Mouse (Mus musculus) heart, embryonic 14.5 days (tissue): Measurements from ENCODE around the gene Gpx1. TPM values are rescaled to one million over a fixed set of nuclear protein-coding genes. Genes with fewer than 3 reads are reported as not detected.
"Not testable (repeated sequence)": the region's sequence is repeated elsewhere in the genome, so short reads cannot be mapped to it uniquely, and the experiment has no call there.

Experiments
- ATAC-seq: fragments of 200-750 bp; cut with Nextera tagmentation; 2 replicates; pipeline ENCODE4 v1.8.0; 2017; ENCODE audit warnings: low read depth, moderate TSS enrichment; ENCODE audit not compliant: insufficient number of reproducible peaks, insufficient read depth, low FRiP score
- H3K27ac ChIP-seq, 2 experiments: fragments of 200-500 bp in 1 of 2; fragments of 300-500 bp in 1 of 2; sonication (generic) in 1 of 2; replicated peaks in 1 of 2; 2 replicates each; pipeline ENCODE4 v1.5.1; 2012 to 2014; ENCODE audit warnings: low read depth in 2 of 2, low read length in 2 of 2, control low read depth in 1 of 2, mild to moderate bottlenecking in 1 of 2, mixed read lengths in 1 of 2; ENCODE audit not compliant: control insufficient read depth in 1 of 2, insufficient read depth in 1 of 2
- H3K27me3 ChIP-seq: fragments of 300-500 bp; sonication (generic); 2 replicates; pipeline ENCODE4 v1.6.1; 2014; ENCODE audit warnings: mild to moderate bottlenecking, low read length, control low read depth; ENCODE audit not compliant: control insufficient read depth, insufficient read depth
- H3K36me3 ChIP-seq: fragments of 300-500 bp; sonication (generic); 2 replicates; pipeline ENCODE4 v1.6.1; 2014; ENCODE audit warnings: mild to moderate bottlenecking, control low read depth, low read length, mixed read lengths; ENCODE audit not compliant: control insufficient read depth, insufficient read depth
- H3K4me1 ChIP-seq, 2 experiments: fragments of 200-500 bp in 1 of 2; fragments of 300-500 bp in 1 of 2; sonication (generic) in 1 of 2; 2 replicates each; pipeline ENCODE4 v1.6.1; 2012 to 2014; ENCODE audit warnings: low read length in 2 of 2, control low read depth in 1 of 2, mixed read lengths in 1 of 2; ENCODE audit not compliant: control insufficient read depth in 2 of 2, insufficient read depth in 2 of 2
- H3K4me2 ChIP-seq: fragments of 300-500 bp; sonication (generic); 2 replicates; pipeline ENCODE4 v1.6.1; 2014; ENCODE audit warnings: mild to moderate bottlenecking, low read length
- H3K4me3 ChIP-seq, 2 experiments: fragments of 200-500 bp in 1 of 2; fragments of 300-500 bp in 1 of 2; sonication (generic) in 1 of 2; 2 replicates each; pipeline ENCODE4 v1.5.1; 2012 to 2014; ENCODE audit warnings: low read length in 2 of 2, mild to moderate bottlenecking in 2 of 2, control low read depth in 1 of 2, low read depth in 1 of 2, moderate library complexity in 1 of 2; ENCODE audit not compliant: control insufficient read depth in 1 of 2, insufficient read depth in 1 of 2
- H3K9ac ChIP-seq: fragments of 300-500 bp; sonication (generic); 2 replicates; pipeline ENCODE4 v1.6.1; 2014; ENCODE audit warnings: mild to moderate bottlenecking, low read length
- H3K9me3 ChIP-seq: fragments of 300-500 bp; sonication (generic); 2 replicates; pipeline ENCODE4 v1.6.1; 2016; ENCODE audit warnings: low read length, control low read depth; ENCODE audit not compliant: control insufficient read depth
- WGBS: fragments of 180-500 bp; shearing (Covaris S2); extraction: QIAGEN DNeasy Blood & Tissue Kit; methylation state at CpG from one replicate; pipeline ENCODE4 v1.1.7; 2014; 5-methylcytosine and 5-hydroxymethylcytosine counted together
- polyA plus RNA-seq: library from polyadenylated mRNA; unstranded; fragments of >200 nt; fragmentation: Nextera tagmentation; extraction: Ambion mirVana; gene quantifications from 2 replicates; pipeline ENCODE4 v1.2.1, GENCODE M21; 2014

The Gpx1 gene
- polyA plus RNA-seq, 1 experiment from 2014 or later, result 694 TPM

DNA sequence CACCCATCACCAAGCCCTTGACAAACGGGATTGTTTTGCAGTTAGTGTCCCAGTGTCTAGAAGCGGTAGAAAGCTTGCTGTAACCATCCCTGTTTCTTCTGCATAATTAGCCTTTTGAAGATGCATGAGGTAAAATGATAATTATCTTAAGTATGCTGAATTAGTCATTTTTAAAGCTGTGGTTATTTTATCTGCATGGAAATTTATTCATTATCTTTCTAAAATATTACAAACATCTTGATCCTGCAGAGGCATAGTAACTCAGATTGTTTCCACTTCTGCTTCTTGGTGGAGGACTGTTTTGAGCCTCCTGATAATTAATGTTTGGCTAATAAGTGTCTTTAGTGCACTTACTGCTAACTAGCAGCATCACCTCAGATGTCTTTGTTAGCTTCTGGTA is 20.2 kb upstream of the Gpx1 start:
- Histone ChIP-seq H3K4me2 (no peak overlapping the region), H3K9ac (no peak overlapping the region), H3K9me3 (no peaks in the 10 kb centered on the region), H3K36me3 (peaks cover 51% of the 10 kb centered on the region), H3K27ac (no peak overlapping the region), H3K4me1 (no peaks in the 10 kb centered on the region), H3K4me3 (no peak overlapping the region), H3K27me3 (no peaks in the 10 kb centered on the region)
- no peak for ATAC-seq
- 80% methylated on average over 2 of the region's 2 CpGs for WGBS

DNA sequence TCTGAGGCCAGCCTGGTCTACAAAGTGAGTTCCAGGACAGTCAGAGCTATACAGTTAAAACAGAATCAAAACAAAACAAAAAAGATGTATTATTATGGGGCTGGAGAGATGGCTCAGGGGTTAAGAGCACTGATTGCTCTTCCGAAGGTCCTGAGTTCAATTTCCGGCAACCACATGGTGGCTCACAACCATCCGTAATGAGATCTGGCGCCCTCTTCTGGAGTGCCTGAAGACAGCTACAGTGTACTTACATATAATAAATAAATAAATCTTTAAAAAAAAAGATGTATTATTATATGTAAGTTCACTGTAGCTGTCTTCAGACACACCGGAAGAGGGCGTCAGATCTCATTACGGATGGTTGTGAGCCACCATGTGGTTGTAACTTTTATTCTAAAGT is 16.6 kb upstream of the Gpx1 start:
- H3K4me1 ChIP-seq, H3K9ac ChIP-seq, H3K27ac ChIP-seq, ATAC-seq, H3K4me2 ChIP-seq, H3K27me3 ChIP-seq, H3K9me3 ChIP-seq, H3K4me3 ChIP-seq: not testable (repeated sequence)
- 90% methylated on average over 7 of the region's 7 CpGs for WGBS
- H3K36me3 ChIP-seq, result peaks cover 43% of the 10 kb centered on the region

DNA sequence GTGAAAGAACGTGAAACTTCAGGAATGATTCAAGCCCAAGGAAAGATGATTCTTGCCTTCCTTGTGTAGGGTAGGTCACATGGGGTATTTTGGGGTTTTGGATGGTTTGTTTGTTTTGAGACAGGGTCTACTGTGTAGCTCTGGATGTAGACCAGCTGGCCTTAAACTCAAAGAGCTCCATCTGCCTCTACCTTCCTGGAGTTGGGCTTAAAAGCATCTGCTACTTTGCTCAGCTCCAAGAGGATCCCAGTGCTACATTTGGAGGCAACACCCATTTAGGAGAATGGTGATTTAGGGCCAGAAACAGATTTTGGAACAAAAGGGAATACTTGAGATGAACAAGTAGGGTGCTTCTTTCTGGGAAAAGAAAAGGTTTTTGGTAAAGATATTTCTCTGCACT is 13.9 kb upstream of the Gpx1 start:
- H3K9me3 ChIP-seq, result no peaks in the 10 kb centered on the region
- no peak overlapping the region for H3K4me2 ChIP-seq
- 90% methylated on average over 1 of the region's 1 CpGs for WGBS
- no peak for ATAC-seq
- H3K27me3 ChIP-seq, result no peaks in the 10 kb centered on the region
- no peak overlapping the region for H3K4me3 ChIP-seq
- H3K36me3 ChIP-seq, result peaks cover 55% of the 10 kb centered on the region
- H3K4me1 ChIP-seq, result no peaks in the 10 kb centered on the region
- H3K9ac ChIP-seq, result no peak overlapping the region
- no peak overlapping the region for H3K27ac ChIP-seq

DNA sequence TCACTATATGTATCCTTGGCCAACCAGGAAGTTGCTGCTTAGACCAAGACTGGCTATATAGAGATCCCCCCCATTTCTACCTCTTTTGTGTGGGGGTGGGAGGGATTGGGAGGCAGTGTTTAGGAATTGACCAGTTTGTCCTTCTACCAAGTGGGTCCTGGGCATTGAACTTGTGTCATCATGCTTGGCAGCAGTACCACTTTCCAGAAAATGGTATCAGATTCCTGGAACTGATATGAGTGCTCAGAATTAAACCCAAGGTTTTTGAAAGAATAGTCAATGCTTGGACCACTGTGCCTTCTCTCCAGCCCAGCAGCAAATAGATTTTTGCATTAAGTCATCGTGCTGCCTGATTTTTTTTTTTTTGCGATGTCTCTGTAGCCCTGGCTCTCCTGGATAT is 12.9 kb upstream of the Gpx1 start:
- Histone ChIP-seq H3K27ac (no peak overlapping the region), H3K36me3 (peaks cover 59% of the 10 kb centered on the region), H3K9ac (no peak overlapping the region), H3K27me3 (no peaks in the 10 kb centered on the region), H3K4me1 (no peaks in the 10 kb centered on the region), H3K9me3 (no peaks in the 10 kb centered on the region), H3K4me3 (no peak overlapping the region), H3K4me2 (no peak overlapping the region)
- 98% methylated on average over 2 of the region's 2 CpGs for WGBS
- no peak for ATAC-seq

DNA sequence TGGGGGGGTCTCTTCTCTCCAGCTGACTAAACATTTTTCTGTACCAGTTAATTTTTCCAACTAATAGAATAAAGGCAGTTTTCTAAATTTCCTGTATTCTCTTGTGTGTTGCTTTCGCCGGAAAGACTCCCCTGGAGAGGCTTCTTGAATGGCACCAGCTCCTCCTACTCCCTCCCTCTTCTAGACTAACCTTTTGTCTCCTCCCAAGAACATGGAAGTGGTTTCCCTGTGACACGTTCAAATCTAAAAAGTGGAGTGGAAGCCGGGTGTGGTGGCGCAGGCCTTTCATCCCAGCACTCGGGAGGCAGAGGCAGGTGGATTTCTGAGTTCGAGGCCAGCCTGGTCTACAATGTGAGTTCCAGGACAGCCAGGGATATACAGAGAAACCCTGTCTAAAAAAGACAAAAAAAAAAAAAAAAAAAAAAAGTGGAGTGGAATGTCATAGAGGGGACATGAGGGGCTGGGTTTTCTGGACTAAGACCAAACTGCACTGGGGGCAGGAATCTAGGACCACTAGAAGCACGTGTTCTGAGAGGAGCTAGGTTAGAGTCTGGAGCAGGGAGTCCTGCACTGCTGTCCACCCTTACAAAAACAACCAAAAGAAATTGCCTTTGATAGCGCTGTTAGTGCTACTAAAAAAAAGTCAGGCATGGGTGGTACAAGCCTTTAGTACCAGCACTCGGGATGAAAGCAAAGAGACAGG is 704 bp upstream of the Gpx1 start:
- ATAC-seq, result no peak
- Histone ChIP-seq H3K4me1 (peaks cover 11 to 25% of the 10 kb centered on the region in 2 experiments), H3K36me3 (peaks cover 46% of the 10 kb centered on the region), H3K27me3 (no peaks in the 10 kb centered on the region), H3K27ac (peak overlapping the region; percentile 87 to 92), H3K9ac (peak overlapping the region; percentile 80; the same call in 1 of the 2 replicates), H3K4me3 (peak overlapping the region in 1 of 2 experiments; percentile 56; a peak in 1 of 4 replicates), H3K4me2 (peak overlapping the region; percentile 92), H3K9me3 (no peaks in the 10 kb centered on the region)
- WGBS, result 68% methylated on average over 10 of the region's 10 CpGs

DNA sequence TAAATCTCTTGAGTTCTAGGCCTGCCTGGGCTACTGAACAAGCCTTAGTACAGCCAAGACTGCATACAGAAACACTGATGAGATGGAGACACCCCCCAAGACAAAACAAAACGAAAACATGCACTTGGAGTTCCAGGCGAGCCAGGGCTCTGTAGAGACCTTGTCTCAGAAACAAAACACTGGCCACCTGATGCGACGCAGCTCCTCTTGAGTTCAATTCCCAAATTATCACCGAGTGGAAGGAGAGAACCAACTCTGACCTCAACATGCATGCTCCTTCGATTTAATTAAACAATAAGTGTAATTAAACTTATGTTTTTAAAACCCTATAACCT is 185 bp upstream of the Gpx1 start:
- Histone ChIP-seq H3K4me2 (peak overlapping the region; percentile 92), H3K9ac (peak overlapping the region; percentile 80), H3K4me1 (peaks cover 11 to 25% of the 10 kb centered on the region in 2 experiments), H3K27me3 (no peaks in the 10 kb centered on the region), H3K27ac (peak overlapping the region; percentile 87 to 92), H3K36me3 (peaks cover 40% of the 10 kb centered on the region), H3K4me3 (peak overlapping the region in 1 of 2 experiments; percentile 56; a peak in 3 of 4 replicates), H3K9me3 (no peaks in the 10 kb centered on the region)
- ATAC-seq, result no peak
- WGBS, result 22% methylated on average over 6 of the region's 6 CpGs

DNA sequence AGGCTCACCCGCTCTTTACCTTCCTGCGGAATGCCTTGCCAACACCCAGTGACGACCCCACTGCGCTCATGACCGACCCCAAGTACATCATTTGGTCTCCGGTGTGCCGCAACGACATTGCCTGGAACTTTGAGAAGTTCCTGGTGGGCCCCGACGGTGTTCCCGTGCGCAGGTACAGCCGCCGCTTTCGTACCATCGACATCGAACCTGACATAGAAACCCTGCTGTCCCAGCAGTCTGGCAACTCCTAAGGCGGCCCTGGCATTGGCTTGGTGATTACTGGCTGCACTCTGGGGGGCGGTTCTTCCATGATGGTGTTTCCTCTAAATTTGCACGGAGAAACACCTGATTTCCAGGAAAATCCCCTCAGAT is 1.2 kb downstream of the Gpx1 start:
- Histone ChIP-seq H3K9ac (peak overlapping the region; percentile 80), H3K4me2 (peak overlapping the region; percentile 92), H3K36me3 (peaks cover 27% of the 10 kb centered on the region), H3K4me1 (peaks cover 11 to 25% of the 10 kb centered on the region in 2 experiments), H3K9me3 (no peaks in the 10 kb centered on the region), H3K27me3 (no peaks in the 10 kb centered on the region), H3K4me3 (peak overlapping the region; percentile 56 to 60), H3K27ac (peak overlapping the region; percentile 87 to 92)
- ATAC-seq, result no peak
- 8% methylated on average over 20 of the region's 20 CpGs for WGBS
